Mouse (Mus musculus) kidney, postnatal 0 days (tissue): ENCODE data around the gene Sdf2. TPM values are rescaled to one million over a fixed set of nuclear protein-coding genes. Genes with fewer than 3 reads are reported as not detected.

Experiments
- ATAC-seq: fragments of 200-750 bp; cut with Nextera tagmentation; replicated peaks from 2 replicates; pipeline ENCODE4 v1.8.0; 2017; ENCODE audit warnings: low read depth, moderate number of reproducible peaks, moderate TSS enrichment, moderate library complexity; ENCODE audit not compliant: low FRiP score
- DNase-seq: peaks from one replicate; pipeline ENCODE4 v3.0.0-alpha.2; 2016; ENCODE audit warnings: low spot score
- H3K27ac ChIP-seq: fragments of 300-500 bp; sonication (generic); 2 replicates; pipeline ENCODE4 v1.5.1; 2014; ENCODE audit warnings: mild to moderate bottlenecking
- H3K27me3 ChIP-seq: fragments of 300-500 bp; sonication (generic); 2 replicates; pipeline ENCODE4 v1.6.1; 2014; ENCODE audit warnings: low read length, mixed read lengths; ENCODE audit not compliant: insufficient read depth
- H3K36me3 ChIP-seq: fragments of 300-500 bp; sonication (generic); 2 replicates; pipeline ENCODE4 v1.6.1; 2014; ENCODE audit warnings: low read length, mixed read lengths; ENCODE audit not compliant: insufficient read depth
- H3K4me1 ChIP-seq: fragments of 300-500 bp; sonication (generic); replicated peaks from 2 replicates; pipeline ENCODE4 v1.6.1; 2014; ENCODE audit warnings: antibody characterized with exemption, low read length, mixed read lengths; ENCODE audit not compliant: insufficient read depth
- H3K4me2 ChIP-seq: fragments of 300-500 bp; sonication (generic); 2 replicates; pipeline ENCODE4 v1.6.1; 2014; ENCODE audit warnings: mild to moderate bottlenecking, low read length, moderate library complexity, mixed read lengths
- H3K4me3 ChIP-seq: fragments of 300-500 bp; sonication (generic); replicated peaks from 2 replicates; pipeline ENCODE4 v1.5.1; 2014; ENCODE audit warnings: low read depth, low read length
- H3K9ac ChIP-seq: fragments of 300-500 bp; sonication (generic); 2 replicates; pipeline ENCODE4 v1.6.1; 2014; ENCODE audit warnings: low read depth, low read length
- H3K9me3 ChIP-seq: fragments of 300-500 bp; sonication (generic); replicated peaks from 2 replicates; pipeline ENCODE4 v1.6.1; 2016; ENCODE audit warnings: low read length, inconsistent platforms, mixed read lengths
- CTCF ChIP-seq: IDR thresholded peaks from 2 replicates; pipeline ENCODE4 v1.5.1; 2016; ENCODE audit warnings: antibody characterized with exemption, low read depth, mild to moderate bottlenecking, moderate library complexity
- WGBS: fragments of 180-500 bp; shearing (Covaris S2); extraction: QIAGEN DNeasy Blood & Tissue Kit; methylation state at CpG from one replicate; pipeline ENCODE4 v1.1.7; 2014; 5-methylcytosine and 5-hydroxymethylcytosine counted together
- polyA plus RNA-seq: library from polyadenylated mRNA; unstranded; fragments of >200 nt; fragmentation: Nextera tagmentation; extraction: Ambion mirVana; gene quantifications from 2 replicates; pipeline ENCODE4 v1.2.1, GENCODE M21; 2015

Gene Sdf2
- polyA plus RNA-seq, 1 experiment from 2014 or later = 106 TPM

- Histone ChIP-seq H3K4me2 (no peak overlapping the region), H3K9ac (no peak overlapping the region), H3K36me3 (peaks cover 80% of the 10 kb centered on the region), H3K27me3 (no peaks in the 10 kb centered on the region), H3K9me3 (no peaks in the 10 kb centered on the region), H3K27ac (no peak overlapping the region), H3K4me3 (no peak overlapping the region), H3K4me1 (peaks cover 3% of the 10 kb centered on the region; the same call in 1 of the 2 replicates)
- DNase-seq = no peak
- 64% methylated on average over 7 of the region's 7 CpGs for WGBS
- no peak for TF ChIP-seq CTCF
- no peak for ATAC-seq
Measured at GRCm38 (mm10) chr11:78210615-78211014, 34.9 kb upstream of the Sdf2 start.

GRCm38 (mm10) chr11:78211513-78211912 lies 34.0 kb upstream of the Sdf2 start:
- DNase-seq (no peak), ATAC-seq (no peak)
- no peaks in the 10 kb centered on the region for H3K27me3 ChIP-seq
- H3K9me3 ChIP-seq = no peaks in the 10 kb centered on the region
- WGBS = 91% methylated on average over 5 of the region's 5 CpGs
- no peak overlapping the region for H3K9ac ChIP-seq
- peaks cover 87% of the 10 kb centered on the region for H3K36me3 ChIP-seq
- no peak for TF ChIP-seq CTCF
- no peaks in the 10 kb centered on the region for H3K4me1 ChIP-seq
- H3K4me3 ChIP-seq = no peak overlapping the region
- H3K27ac ChIP-seq = no peak overlapping the region
- no peak overlapping the region for H3K4me2 ChIP-seq

- H3K4me3 ChIP-seq = no peak overlapping the region
- DNase-seq = no peak
- H3K4me1 ChIP-seq = no peaks in the 10 kb centered on the region
- no peak overlapping the region for H3K9ac ChIP-seq
- H3K36me3 ChIP-seq = peaks cover 88% of the 10 kb centered on the region
- no peak for ATAC-seq
- no peak overlapping the region for H3K27ac ChIP-seq
- TF ChIP-seq CTCF = no peak
- 93% methylated on average over 14 of the region's 14 CpGs for WGBS
- no peak overlapping the region for H3K4me2 ChIP-seq
- H3K9me3 ChIP-seq = no peaks in the 10 kb centered on the region
- H3K27me3 ChIP-seq = no peaks in the 10 kb centered on the region
Measured at GRCm38 (mm10) chr11:78213086-78213817, 32.3 kb upstream of the Sdf2 start.

- no peak overlapping the region for H3K27ac ChIP-seq
- no peak overlapping the region for H3K9ac ChIP-seq
- WGBS = 79% methylated on average over 11 of the region's 11 CpGs
- no peaks in the 10 kb centered on the region for H3K4me1 ChIP-seq
- peaks cover 87% of the 10 kb centered on the region for H3K36me3 ChIP-seq
- H3K4me3 ChIP-seq = no peak overlapping the region
- no peak for TF ChIP-seq CTCF
- H3K4me2 ChIP-seq = no peak overlapping the region
- H3K9me3 ChIP-seq = no peaks in the 10 kb centered on the region
- H3K27me3 ChIP-seq = no peaks in the 10 kb centered on the region
- ATAC-seq (no peak), DNase-seq (no peak)
Measured at GRCm38 (mm10) chr11:78215709-78216317, 29.7 kb upstream of the Sdf2 start.

GRCm38 (mm10) chr11:78223586-78223985 lies 22.0 kb upstream of the Sdf2 start:
- no peak overlapping the region for H3K27ac ChIP-seq
- no peaks in the 10 kb centered on the region for H3K4me1 ChIP-seq
- TF ChIP-seq CTCF = no peak
- no peaks in the 10 kb centered on the region for H3K9me3 ChIP-seq
- 90% methylated on average over 4 of the region's 4 CpGs for WGBS
- H3K4me2 ChIP-seq = no peak overlapping the region
- peaks cover 91% of the 10 kb centered on the region for H3K36me3 ChIP-seq
- DNase-seq (no peak), ATAC-seq (no peak)
- H3K27me3 ChIP-seq = no peaks in the 10 kb centered on the region
- no peak overlapping the region for H3K9ac ChIP-seq
- H3K4me3 ChIP-seq = no peak overlapping the region

GRCm38 (mm10) chr11:78231518-78231917 lies 14.0 kb upstream of the Sdf2 start:
- 96% methylated on average over 6 of the region's 6 CpGs for WGBS
- no peaks in the 10 kb centered on the region for H3K9me3 ChIP-seq
- no peak overlapping the region for H3K4me2 ChIP-seq
- no peaks in the 10 kb centered on the region for H3K4me1 ChIP-seq
- ATAC-seq (no peak), DNase-seq (no peak)
- no peak for TF ChIP-seq CTCF
- H3K27me3 ChIP-seq = no peaks in the 10 kb centered on the region
- H3K4me3 ChIP-seq = no peak overlapping the region
- no peak overlapping the region for H3K9ac ChIP-seq
- peaks cover 76% of the 10 kb centered on the region for H3K36me3 ChIP-seq
- H3K27ac ChIP-seq = no peak overlapping the region
